Mouse (Mus musculus) midbrain, embryonic 13.5 days (tissue): Measurements from ENCODE around the gene Ccdc96. TPM values are rescaled to one million over a fixed set of nuclear protein-coding genes. Genes with fewer than 3 reads are reported as not detected.
A peak's percentile ranks its signal among the peaks of the same experiment; 100 is the strongest.

Source experiments
- ATAC-seq: fragments of 200-750 bp; cut with Nextera tagmentation; 2 replicates; pipeline ENCODE4 v1.8.0; 2017; ENCODE audit warnings: mild to moderate bottlenecking, moderate TSS enrichment, moderate library complexity
- H3K27ac ChIP-seq: fragments of 300-500 bp; sonication (generic); 2 replicates; pipeline ENCODE4 v1.5.1; 2015; ENCODE audit warnings: inconsistent platforms, mild to moderate bottlenecking, moderate library complexity
- H3K27me3 ChIP-seq: fragments of 300-500 bp; sonication (generic); 2 replicates; pipeline ENCODE4 v1.6.1; 2015; ENCODE audit warnings: mild to moderate bottlenecking, inconsistent platforms
- H3K36me3 ChIP-seq: fragments of 300-500 bp; sonication (generic); 2 replicates; pipeline ENCODE4 v1.6.1; 2015; ENCODE audit warnings: mild to moderate bottlenecking, inconsistent platforms
- H3K4me1 ChIP-seq: fragments of 300-500 bp; sonication (generic); replicated peaks from 2 replicates; pipeline ENCODE4 v1.6.1; 2015; ENCODE audit warnings: inconsistent platforms
- H3K4me2 ChIP-seq: fragments of 300-500 bp; sonication (generic); replicated peaks from 2 replicates; pipeline ENCODE4 v1.6.1; 2015; ENCODE audit warnings: moderate library complexity, mild to moderate bottlenecking, inconsistent platforms
- H3K4me3 ChIP-seq: fragments of 300-500 bp; sonication (generic); replicated peaks from 2 replicates; pipeline ENCODE4 v1.5.1; 2015; ENCODE audit warnings: mild to moderate bottlenecking, inconsistent platforms
- H3K9ac ChIP-seq: fragments of 300-500 bp; sonication (generic); replicated peaks from 2 replicates; pipeline ENCODE4 v1.6.1; 2015; ENCODE audit warnings: mild to moderate bottlenecking, inconsistent platforms
- H3K9me3 ChIP-seq: fragments of 300-500 bp; sonication (generic); 2 replicates; pipeline ENCODE4 v1.6.1; 2016; ENCODE audit warnings: mild to moderate bottlenecking, inconsistent platforms
- WGBS: fragments of 180-500 bp; shearing (Covaris S2); methylation state at CpG from one replicate; pipeline ENCODE4 v1.1.7; 2015; 5-methylcytosine and 5-hydroxymethylcytosine counted together
- polyA plus RNA-seq: library from polyadenylated mRNA; unstranded; fragments of >200 nt; fragmentation: Nextera tagmentation; extraction: Ambion mirVana; gene quantifications from 2 replicates; pipeline ENCODE4 v1.2.1, GENCODE M21; 2015

The Ccdc96 gene
- polyA plus RNA-seq: 4.5 and 5.2 TPM in 2 replicates

DNA sequence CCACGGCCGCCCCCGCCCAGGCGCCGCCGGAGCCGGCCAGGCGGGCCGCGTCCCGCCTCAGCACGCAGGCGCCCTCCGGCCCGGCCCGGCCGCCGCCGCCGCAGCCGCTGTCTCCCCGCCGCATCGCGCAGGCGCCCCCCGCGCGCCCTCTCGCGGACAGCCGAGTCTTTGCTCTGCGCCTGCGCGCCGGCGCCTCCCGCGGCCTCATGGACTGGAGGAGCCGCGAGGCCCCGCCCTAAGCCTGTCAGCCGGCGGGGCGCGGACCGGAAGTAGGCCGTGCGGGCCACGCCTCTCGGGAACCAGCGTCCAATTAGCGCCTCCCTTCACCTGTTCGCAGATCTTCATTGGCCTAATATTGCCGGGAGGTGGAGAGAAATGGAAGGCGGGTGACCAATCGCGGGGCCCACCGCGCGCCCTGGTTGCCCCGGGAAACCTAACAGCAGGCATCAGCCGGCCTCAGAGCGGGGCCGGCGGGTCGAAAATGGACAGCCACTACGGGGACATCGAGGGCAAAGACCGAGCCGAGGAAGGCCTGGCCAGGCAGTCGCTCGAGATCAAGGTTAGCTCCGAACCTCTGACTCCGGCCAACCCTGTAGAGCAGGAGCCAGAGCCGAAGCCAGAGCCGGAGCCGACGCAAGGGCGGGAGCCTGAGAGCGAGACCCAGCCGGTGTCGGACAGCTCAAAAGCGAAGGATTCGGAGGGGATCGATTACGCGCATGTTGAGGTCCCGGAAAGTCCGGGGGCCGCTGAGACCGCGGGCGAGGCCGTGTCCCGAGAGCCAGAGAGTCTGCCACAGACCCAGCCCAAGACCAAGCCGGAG, at the start of gene Ccdc96, which contains the start of gene Tada2b:
Gene Ccdc96 (plus strand): TSS at position 418 of the 820 bp plus-strand sequence.
Gene Tada2b (minus strand): TSS at position 115 of the 820 bp plus-strand sequence.
- peak within 1 kb of the TSS; percentile 91 for H3K4me3 ChIP-seq
- peaks cover 8% of the 10 kb centered on the region; the same call in 1 of the 2 replicates for H3K27me3 ChIP-seq
- H3K9me3 ChIP-seq: no peaks in the 10 kb centered on the region
- peak; percentile 97 for ATAC-seq
- peak within 1 kb of the TSS; percentile 97 for H3K4me2 ChIP-seq
- peak within 1 kb of the TSS; percentile 95 for H3K9ac ChIP-seq
- H3K36me3 ChIP-seq: peaks cover 11% of the 10 kb centered on the region; the same call in 1 of the 2 replicates
- peak within 1 kb of the TSS; percentile 84 for H3K27ac ChIP-seq
- H3K4me1 ChIP-seq: peaks cover 51% of the 10 kb centered on the region
- WGBS: under 1% methylated on average over 95 of the region's 97 CpGs

DNA sequence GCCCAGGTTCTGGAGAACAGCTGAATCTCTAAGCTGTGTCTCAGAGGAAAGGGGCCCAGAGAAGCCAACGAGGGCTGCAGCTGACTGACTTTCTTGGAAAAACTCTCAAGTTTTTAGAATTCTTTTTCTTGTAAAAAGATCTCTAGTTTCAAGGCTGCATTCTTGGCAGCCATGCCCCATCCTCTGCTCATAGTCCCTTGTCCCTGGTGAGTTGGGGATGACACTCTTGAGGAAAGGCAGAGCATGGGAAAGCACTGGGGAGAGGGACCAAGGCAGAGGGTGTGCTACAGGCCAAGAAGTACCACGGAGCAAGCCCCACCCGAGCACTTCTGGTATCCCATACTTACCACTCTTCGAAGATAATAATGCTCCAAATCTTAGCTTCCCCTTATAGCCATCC, 47.5 kb upstream of the Ccdc96 start:
- no peaks in the 10 kb centered on the region for H3K9me3 ChIP-seq
- no peaks in the 10 kb centered on the region for H3K27me3 ChIP-seq
- no peak overlapping the region for H3K4me2 ChIP-seq
- H3K4me1 ChIP-seq: peaks cover 19% of the 10 kb centered on the region
- H3K9ac ChIP-seq: no peak overlapping the region
- no peak for ATAC-seq
- no peaks in the 10 kb centered on the region for H3K36me3 ChIP-seq
- H3K27ac ChIP-seq: no peak overlapping the region
- no peak overlapping the region for H3K4me3 ChIP-seq
- 75% methylated on average over 4 of the region's 4 CpGs for WGBS

GRCm38 (mm10) chr5:36440741-36441140, 43.6 kb upstream of the Ccdc96 start:
- ATAC-seq: no peak
- no peaks in the 10 kb centered on the region for H3K9me3 ChIP-seq
- WGBS: 75% methylated on average over 3 of the region's 3 CpGs
- 0 out of 2 replicates have a peak, but pooled peaks cover 5% of the 10 kb centered on the region for H3K27me3 ChIP-seq
- H3K4me2 ChIP-seq: no peak overlapping the region
- no peak overlapping the region for H3K4me3 ChIP-seq
- no peak overlapping the region for H3K27ac ChIP-seq
- H3K9ac ChIP-seq: no peak overlapping the region
- no peaks in the 10 kb centered on the region for H3K36me3 ChIP-seq
- 0 out of 2 replicates have a peak, but pooled peaks cover 5% of the 10 kb centered on the region for H3K4me1 ChIP-seq

- Histone ChIP-seq H3K4me3 (no peak overlapping the region), H3K27me3 (0 out of 2 replicates have a peak, but pooled peaks cover 5% of the 10 kb centered on the region), H3K9ac (no peak overlapping the region; the same call in 1 of the 2 replicates), H3K4me2 (no peak overlapping the region), H3K9me3 (no peaks in the 10 kb centered on the region), H3K27ac (no peak overlapping the region), H3K36me3 (no peaks in the 10 kb centered on the region), H3K4me1 (peaks cover 18% of the 10 kb centered on the region)
- ATAC-seq: no peak
- WGBS: 63% methylated on average over 4 of the region's 4 CpGs
These were observed 39.8 kb upstream of the Ccdc96 start for GRCm38 (mm10) chr5:36444611-36445010.

DNA sequence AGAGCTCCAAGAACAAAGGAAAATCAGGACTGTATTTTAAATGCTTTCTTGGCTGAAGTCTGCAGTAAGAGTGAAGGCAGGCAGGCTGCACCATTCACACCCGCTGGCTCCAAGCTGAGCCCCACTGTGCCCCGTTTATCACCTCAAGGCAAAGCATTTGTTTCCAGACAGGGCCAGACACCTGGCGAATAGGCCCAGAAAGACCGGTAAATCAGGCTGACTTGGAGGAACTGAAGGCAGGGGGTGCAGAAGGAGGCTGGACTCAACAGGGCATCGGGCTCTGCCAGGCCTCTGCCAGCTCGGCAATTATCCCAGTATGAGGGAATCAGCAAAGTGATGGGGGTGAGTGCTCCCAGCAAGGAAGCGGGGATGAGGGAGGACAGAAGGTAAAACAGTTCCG, 39.4 kb upstream of the Ccdc96 start:
- no peaks in the 10 kb centered on the region for H3K9me3 ChIP-seq
- WGBS: 43% methylated on average over 8 of the region's 8 CpGs
- H3K27ac ChIP-seq: no peak overlapping the region; the same call in 1 of the 2 replicates
- H3K9ac ChIP-seq: no peak overlapping the region; the same call in 1 of the 2 replicates
- H3K36me3 ChIP-seq: no peaks in the 10 kb centered on the region
- H3K27me3 ChIP-seq: 0 out of 2 replicates have a peak, but pooled peaks cover 5% of the 10 kb centered on the region
- H3K4me1 ChIP-seq: peaks cover 18% of the 10 kb centered on the region
- ATAC-seq: no peak
- no peak overlapping the region for H3K4me3 ChIP-seq
- H3K4me2 ChIP-seq: no peak overlapping the region

- H3K27ac ChIP-seq: peak overlapping the region; percentile 68
- no peaks in the 10 kb centered on the region for H3K36me3 ChIP-seq
- peaks cover 18% of the 10 kb centered on the region for H3K4me1 ChIP-seq
- no peaks in the 10 kb centered on the region for H3K9me3 ChIP-seq
- H3K27me3 ChIP-seq: 0 out of 2 replicates have a peak, but pooled peaks cover 5% of the 10 kb centered on the region
- ATAC-seq: peak; percentile 53
- H3K9ac ChIP-seq: 0 out of 2 replicates have a peak overlapping the region, but pooled peaks have one; percentile 46
- 48% methylated on average over 9 of the region's 9 CpGs for WGBS
- H3K4me3 ChIP-seq: no peak overlapping the region
- no peak overlapping the region for H3K4me2 ChIP-seq
These were observed 38.1 kb upstream of the Ccdc96 start for GRCm38 (mm10) chr5:36446166-36446890.

DNA sequence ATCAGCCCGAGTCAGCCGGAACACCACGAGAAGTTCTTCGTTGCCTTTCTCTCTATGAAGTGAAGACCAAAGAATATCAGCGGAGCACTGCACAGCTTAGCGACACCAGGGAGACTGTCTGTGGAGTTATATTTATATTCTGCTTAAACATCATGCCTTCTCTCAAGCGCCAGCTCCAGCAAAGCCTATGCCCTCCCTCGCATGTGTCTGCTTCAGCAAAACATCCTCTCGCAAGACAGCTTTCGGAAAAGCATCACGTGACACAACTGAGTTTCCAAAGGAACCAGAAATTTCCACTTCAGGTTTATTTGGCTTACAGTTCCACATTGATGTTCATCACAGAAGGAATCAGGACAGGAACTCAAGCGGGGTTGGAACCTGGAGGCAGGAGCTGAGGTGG, 36.5 kb upstream of the Ccdc96 start:
- no peak overlapping the region for H3K27ac ChIP-seq
- peaks cover 18% of the 10 kb centered on the region for H3K4me1 ChIP-seq
- H3K27me3 ChIP-seq: 0 out of 2 replicates have a peak, but pooled peaks cover 5% of the 10 kb centered on the region
- H3K9me3 ChIP-seq: no peaks in the 10 kb centered on the region
- H3K9ac ChIP-seq: no peak overlapping the region
- 93% methylated on average over 12 of the region's 12 CpGs for WGBS
- ATAC-seq: no peak
- no peak overlapping the region for H3K4me3 ChIP-seq
- no peak overlapping the region for H3K4me2 ChIP-seq
- no peaks in the 10 kb centered on the region for H3K36me3 ChIP-seq

DNA sequence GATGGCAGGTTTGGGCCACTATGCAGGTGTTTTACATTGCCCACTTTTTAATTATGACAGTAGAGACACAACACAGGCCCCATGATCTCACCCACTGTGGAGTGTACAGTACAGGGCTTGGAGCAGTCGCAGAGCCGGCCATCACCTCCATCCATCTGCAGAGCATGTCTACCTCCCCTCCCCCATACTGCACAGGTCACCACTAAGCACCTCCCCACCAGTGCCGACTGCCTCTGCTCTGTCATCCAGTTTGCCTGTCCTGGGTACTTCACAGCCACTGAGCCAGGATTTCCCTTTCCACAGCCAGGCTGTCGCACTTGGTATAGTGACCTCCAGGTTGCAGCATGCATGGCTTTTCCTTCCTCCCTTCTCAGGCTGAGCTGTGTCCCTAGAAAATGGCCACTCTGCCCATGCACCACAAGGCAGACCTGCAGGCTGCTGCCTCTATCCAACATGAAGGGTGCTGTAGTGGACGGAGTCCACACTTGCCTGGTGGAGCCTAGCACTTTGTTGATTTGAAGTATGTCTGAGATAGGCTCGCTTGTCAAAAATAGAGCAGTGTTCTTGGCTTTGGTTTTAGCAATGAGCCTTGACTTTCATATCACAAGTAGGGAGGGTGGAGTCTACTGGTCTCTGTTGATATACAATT, 34.6 kb upstream of the Ccdc96 start:
- no peak overlapping the region for H3K27ac ChIP-seq
- no peak for ATAC-seq
- H3K4me1 ChIP-seq: peaks cover 18% of the 10 kb centered on the region
- H3K4me2 ChIP-seq: no peak overlapping the region
- WGBS: 81% methylated on average over 6 of the region's 6 CpGs
- no peaks in the 10 kb centered on the region for H3K36me3 ChIP-seq
- H3K4me3 ChIP-seq: no peak overlapping the region
- H3K9ac ChIP-seq: no peak overlapping the region
- no peaks in the 10 kb centered on the region for H3K9me3 ChIP-seq
- no peaks in the 10 kb centered on the region for H3K27me3 ChIP-seq

DNA sequence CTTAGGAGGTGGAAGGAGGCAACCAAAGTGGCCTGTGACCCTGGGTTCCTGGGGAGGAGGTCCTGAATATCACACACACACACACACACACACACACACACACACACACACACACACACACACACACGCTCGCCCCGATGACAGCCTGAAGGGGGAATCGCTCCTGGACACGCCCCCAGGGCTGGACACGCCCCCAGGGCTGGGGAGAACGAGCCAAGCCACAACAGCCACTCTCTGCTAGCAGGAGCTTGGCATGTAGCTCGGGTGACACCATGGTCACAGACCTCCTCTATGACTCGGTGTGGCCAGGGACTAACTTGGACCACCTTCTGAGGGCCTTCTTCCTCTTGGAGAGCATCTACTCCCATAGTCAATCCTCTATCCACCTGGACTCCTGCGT, 33.3 kb upstream of the Ccdc96 start:
- Histone ChIP-seq H3K36me3 (no peaks in the 10 kb centered on the region), H3K4me2 (no peak overlapping the region), H3K4me3 (no peak overlapping the region), H3K9me3 (no peaks in the 10 kb centered on the region), H3K9ac (no peak overlapping the region), H3K27ac (no peak overlapping the region), H3K27me3 (no peaks in the 10 kb centered on the region), H3K4me1 (peaks cover 9% of the 10 kb centered on the region)
- 20% methylated on average over 8 of the region's 10 CpGs for WGBS
- ATAC-seq: no peak

DNA sequence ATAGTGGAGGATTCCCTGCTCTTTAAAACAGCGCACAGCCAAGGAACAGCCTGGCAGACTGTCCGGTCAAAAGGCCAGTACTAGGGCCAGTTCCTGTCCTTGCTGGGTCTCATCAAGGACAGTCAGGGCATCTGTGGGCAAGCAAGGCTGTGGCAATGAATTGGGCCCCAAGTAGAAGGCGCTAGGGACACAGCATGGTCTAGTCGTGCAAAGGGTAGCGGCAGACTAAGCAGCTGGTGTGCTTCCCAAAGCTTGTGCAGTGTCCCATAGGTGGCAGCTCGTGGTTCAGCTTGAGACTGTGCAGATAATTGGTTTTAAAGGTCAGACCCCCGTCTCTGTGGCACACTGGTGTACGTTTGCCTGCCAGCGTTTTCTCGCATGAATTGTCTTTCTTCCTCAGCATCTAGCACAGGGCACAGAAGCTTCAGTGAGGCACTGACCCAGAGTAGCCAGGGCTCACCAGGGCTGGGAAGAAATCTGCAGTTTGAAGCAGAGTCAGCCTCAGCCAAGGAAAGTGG, 32.5 kb upstream of the Ccdc96 start:
- H3K27me3 ChIP-seq: no peaks in the 10 kb centered on the region
- no peak overlapping the region for H3K4me2 ChIP-seq
- peak; percentile 43; the same call in 1 of the 2 replicates for ATAC-seq
- no peak overlapping the region for H3K4me3 ChIP-seq
- no peak overlapping the region for H3K9ac ChIP-seq
- no peaks in the 10 kb centered on the region for H3K36me3 ChIP-seq
- no peak overlapping the region for H3K27ac ChIP-seq
- 59% methylated on average over 10 of the region's 10 CpGs for WGBS
- no peaks in the 10 kb centered on the region for H3K9me3 ChIP-seq
- H3K4me1 ChIP-seq: peaks cover 1% of the 10 kb centered on the region

DNA sequence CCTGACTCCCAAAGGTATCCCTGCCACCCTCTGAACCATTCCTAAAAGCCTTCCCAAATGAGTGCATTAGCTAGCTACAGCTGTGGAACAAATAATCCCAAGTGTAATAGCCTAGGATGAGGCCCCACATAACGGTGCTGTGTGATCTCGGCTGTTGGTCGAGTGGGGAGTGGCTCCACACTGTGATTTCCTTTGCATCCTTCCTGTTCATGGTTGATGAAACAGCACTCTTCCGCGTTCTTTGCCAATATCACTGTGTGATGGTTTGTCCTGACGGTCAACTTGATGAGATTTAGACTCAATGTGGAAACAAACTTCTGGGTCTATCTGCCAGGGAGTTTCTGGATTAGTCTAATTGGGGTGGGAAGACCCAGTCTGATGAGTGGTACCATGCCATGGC, 31.6 kb upstream of the Ccdc96 start:
- WGBS: 84% methylated on average over 6 of the region's 6 CpGs

More for the DNA sequence above, 31.6 kb upstream of the Ccdc96 start:
- Histone ChIP-seq H3K9ac (no peak overlapping the region), H3K36me3 (no peaks in the 10 kb centered on the region), H3K27ac (no peak overlapping the region), H3K4me1 (no peaks in the 10 kb centered on the region; the same call in 1 of the 2 replicates), H3K27me3 (peaks cover 2% of the 10 kb centered on the region; the same call in 1 of the 2 replicates), H3K4me2 (no peak overlapping the region), H3K4me3 (no peak overlapping the region), H3K9me3 (no peaks in the 10 kb centered on the region)
- no peak for ATAC-seq
